Mouse (Mus musculus) mouse embryonic stem cell (cell line): ENCODE measurements around the gene Tmem45a2.
"Not testable (repeated sequence)": the region's sequence is repeated elsewhere in the genome, so short reads cannot be mapped to it uniquely, and the experiment has no call there.

Source experiments
- in situ Hi-C, 2 experiments: fragments of 300-500 bp; cut with MboI; formaldehyde crosslinking; loops; 1 replicate in 1 of 2; 3 replicates in 1 of 2; pipeline ENCODE4 v1.14.3; 2019 to 2020; ENCODE audit warnings: low sequenced_read_pairs in 2 of 2, low pct_unique_long_range_greater_than_20kb in 1 of 2, mixed read lengths in 1 of 2; ENCODE audit not compliant: unreplicated experiment in 1 of 2

Tmem45a2 gene

GRCm38 (mm10) chr16:57071132-57071639 is at the start of gene Tmem45a2:
TSS of gene Tmem45a2 (minus strand) at chr16:57071372.
- in situ Hi-C loops = no loop called here

GRCm38 (mm10) chr16:57117562-57117961 is 46.4 kb upstream of the Tmem45a2 start:
- in situ Hi-C loops = no loop called here

DNA sequence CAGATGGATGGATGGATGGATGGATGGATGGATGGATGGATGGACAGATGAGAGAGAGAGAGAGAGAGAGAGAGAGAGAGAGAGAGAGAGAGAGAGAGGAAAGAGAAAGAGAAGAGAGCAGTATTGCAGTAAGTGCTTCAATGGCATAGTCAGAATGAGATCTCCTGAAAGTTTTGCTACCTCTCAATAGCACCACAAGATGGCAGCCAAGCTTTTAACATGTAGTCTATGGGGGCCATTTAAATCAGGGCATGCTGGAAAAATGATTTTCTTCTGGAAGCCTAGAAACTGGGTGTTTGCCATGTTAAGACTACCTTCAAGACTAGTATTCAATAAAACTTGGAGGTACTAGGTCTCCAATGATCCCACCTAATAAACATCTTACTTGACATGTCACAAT is 44.9 kb upstream of the Tmem45a2 start:
- in situ Hi-C loops = no loop called here

- in situ Hi-C loops = no loop called here
Observed at GRCm38 (mm10) chr16:57106185-57106960, 35.2 kb upstream of the Tmem45a2 start.

DNA sequence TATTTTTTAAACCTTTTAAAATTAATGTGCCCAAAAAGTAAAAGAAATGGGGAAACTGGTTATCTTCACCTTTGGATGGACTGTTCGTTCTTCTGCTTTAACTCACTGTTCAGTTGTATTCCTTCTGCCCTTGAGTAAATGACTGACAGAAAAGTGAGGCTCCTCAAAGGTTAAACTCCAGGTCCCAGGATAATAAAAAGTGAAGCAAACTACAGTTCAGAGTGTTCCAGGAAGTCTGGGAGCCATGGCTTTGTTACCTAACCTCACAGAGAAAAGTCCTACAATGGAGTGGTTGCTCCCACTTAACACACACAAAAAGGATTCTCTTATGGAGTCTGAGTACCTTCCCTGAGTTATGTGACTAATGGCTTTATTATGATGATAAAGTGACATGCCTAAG is 30.0 kb upstream of the Tmem45a2 start:
- in situ Hi-C loops = no loop called here

- in situ Hi-C loops = loop anchor here in 1 of 2 experiments (25.0 kb wide), 1 partner anchor 337 kb away; no protein-coding TSS in a partner anchor
Observed at GRCm38 (mm10) chr16:57099572-57100237, 28.5 kb upstream of the Tmem45a2 start.

DNA sequence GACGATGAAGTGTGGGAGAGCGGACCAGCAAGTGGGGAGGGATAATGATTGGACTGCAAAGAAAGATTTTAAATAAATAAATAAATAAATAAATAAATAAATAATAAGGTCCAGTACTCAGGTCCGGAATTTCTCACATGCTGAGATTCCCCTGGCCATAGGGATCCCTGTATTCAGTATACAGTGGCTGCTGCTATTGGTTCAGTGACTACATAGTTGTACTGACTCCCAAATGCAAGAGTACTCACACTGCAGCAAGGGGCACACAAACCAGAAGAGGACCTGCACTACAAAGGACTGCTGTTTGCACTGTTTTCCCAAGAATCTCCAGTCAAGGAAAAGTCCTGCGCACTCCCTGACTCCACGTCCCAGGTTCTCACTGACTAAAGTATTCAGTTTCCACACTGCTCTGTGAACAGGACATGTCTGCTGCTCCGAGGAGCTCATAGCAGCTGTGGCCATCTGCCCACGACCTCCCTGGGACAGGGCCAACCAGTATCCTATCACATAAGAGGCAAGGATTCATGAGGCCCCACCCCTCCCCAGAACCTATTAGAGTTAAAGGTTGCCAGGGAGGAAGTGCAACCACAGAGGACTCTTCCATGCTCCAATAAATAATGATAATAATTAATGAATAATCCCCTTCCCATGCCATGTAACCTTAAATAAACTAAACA is 27.4 kb upstream of the Tmem45a2 start:
- in situ Hi-C loops = loop anchor here in 1 of 2 experiments (25.0 kb wide), 1 partner anchor 336 kb away; no protein-coding TSS in a partner anchor

DNA sequence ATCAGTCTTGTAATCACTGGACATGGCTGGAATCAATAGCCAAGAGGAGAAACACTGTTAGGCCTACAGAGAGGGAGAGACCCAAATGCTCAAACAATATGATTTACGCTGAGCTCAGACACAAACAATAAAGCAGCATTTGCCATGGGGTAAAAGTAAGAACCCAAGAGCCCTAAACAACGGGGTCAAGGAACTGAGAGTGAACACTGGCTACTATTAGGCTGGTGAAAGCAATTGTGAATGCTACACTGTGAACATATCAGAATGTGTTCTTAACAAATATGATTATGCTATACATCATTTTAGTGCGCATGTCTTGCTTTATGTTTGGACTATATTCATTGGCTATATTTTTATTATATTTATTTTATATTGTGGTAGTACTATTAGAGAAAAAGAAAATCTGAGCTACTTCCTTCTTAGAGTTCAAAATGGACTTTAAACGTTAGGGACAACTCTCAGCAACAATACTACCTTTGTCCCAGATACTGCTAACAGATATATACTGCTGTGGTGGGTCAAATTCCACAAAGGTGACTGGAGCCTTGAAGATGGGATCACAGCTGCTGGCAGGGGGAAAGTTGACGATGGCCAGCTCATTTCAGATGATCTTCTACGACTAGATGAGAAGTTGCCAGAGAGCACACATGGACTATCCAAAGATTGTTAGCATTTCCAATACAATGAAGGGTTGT is 21.9 kb upstream of the Tmem45a2 start:
- in situ Hi-C loops = loop anchor here in 1 of 2 experiments (25.0 kb wide), 1 partner anchor 331 kb away; no protein-coding TSS in a partner anchor

GRCm38 (mm10) chr16:57092460-57092859 is 21.3 kb upstream of the Tmem45a2 start:
- in situ Hi-C loops = loop anchor here in 1 of 2 experiments (25.0 kb wide), 1 partner anchor 330 kb away; no protein-coding TSS in a partner anchor

DNA sequence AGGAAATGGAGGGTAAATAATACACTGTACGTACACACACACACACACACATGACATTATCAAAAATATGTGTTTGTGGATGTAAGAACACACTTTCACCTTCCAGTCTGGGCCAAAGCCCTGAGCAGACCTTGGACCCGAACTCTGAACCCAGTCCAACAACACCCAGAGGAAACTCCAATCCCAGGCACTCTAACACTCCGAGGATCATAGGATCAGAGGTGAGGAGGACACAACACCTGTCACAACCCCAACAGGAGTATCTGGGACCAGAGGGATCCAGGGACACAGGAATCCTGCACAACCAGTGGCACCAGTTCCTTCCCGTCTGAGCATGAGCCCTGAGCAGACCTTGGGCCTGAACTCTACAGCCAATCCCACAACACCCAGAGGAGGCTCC is 8.4 kb upstream of the Tmem45a2 start:
- in situ Hi-C loops = loop anchor here in 1 of 2 experiments (25.0 kb wide), 1 partner anchor 317 kb away; no protein-coding TSS in a partner anchor

DNA sequence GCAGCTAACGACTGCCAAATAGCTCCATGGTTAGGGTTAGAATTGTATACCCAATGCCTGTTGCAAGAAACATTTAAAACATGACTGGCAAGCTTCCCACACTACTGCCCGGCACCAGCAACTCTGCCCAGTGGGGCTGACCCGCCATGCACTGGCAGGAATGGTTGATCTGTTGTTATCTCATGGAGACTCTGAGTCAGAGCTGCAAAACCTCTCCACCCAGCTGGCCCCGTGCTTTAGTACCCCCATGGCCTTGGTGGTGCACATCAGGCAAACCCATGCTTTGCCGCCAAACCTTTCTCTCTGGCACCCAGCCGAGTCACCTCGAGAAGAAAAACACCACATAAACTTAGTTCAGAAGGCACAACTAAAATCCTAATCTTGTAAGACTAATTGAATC is 4.8 kb upstream of the Tmem45a2 start:
- in situ Hi-C loops = loop anchor here in 1 of 2 experiments (25.0 kb wide), 1 partner anchor 314 kb away; no protein-coding TSS in a partner anchor

GRCm38 (mm10) chr16:57062045-57062444 is 9.1 kb downstream of the Tmem45a2 start:
- in situ Hi-C loops = no loop called here

- in situ Hi-C loops = no loop called here
Observed at GRCm38 (mm10) chr16:57056995-57057394, 14.2 kb downstream of the Tmem45a2 start.

GRCm38 (mm10) chr16:57049974-57050373 is 21.2 kb downstream of the Tmem45a2 start:
- in situ Hi-C loops = no loop called here

GRCm38 (mm10) chr16:57038600-57038999 is 32.6 kb downstream of the Tmem45a2 start:
- in situ Hi-C loops = no loop called here

DNA sequence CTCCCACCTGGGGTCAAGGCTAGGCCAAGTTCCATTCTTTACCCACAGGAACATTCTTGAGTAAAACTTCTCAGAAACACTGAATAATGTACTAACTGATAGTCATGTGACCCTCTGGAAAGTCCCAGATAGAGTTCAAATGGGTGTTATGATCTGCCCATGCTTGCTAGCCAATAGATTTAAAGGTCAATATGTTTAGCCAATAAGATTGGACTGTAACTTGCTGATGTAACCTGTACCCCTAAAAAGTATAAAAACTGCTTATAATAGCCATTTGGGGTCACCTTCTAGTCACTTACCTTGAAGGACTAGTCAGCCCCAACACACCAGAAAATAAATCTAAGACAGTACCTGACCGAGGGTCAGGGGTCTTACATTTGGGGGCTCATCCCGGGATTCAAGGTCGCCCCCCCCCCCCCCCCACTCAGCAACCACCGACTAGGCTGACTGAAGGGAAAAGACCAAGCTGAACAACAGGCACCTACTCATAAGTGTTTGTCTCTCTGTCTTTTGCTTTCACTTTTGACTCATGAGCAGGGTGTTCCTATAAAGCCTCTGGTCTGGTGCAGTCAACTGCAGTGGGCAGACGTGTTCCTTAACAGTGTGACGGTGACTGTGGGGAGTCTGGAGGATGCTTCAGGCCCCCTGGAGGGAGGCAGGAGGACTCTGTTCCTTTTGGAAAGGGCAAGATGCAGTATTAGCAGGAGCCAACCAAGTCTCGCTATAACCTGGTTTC is 40.9 kb downstream of the Tmem45a2 start:
- in situ Hi-C loops = no loop called here

DNA sequence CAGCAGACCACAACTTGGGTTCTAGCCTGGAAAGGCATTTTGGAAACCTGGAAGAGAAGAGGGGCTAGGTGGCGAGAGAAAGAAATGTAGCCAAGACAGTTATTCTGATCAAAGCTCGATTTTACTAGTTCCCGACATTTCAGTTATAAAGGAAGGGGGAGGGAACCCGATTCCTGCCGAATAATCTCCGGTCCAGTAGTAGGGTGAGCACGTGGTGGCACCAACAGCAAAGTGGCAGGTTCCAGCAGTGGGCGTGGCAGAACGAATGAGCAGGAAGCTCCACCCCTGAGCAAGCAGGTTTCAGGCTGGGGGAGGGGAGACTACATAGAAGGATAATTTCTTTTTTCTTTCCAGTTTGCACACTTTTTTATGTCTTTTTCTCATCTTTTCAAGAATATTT is 72.9 kb downstream of the Tmem45a2 start:
- in situ Hi-C loops = not testable (repeated sequence)
